Mouse (Mus musculus) heart, embryonic 13.5 days (tissue): Measurements from ENCODE around the gene Gpatch8. TPM values are rescaled to one million over a fixed set of nuclear protein-coding genes. Genes with fewer than 3 reads are reported as not detected.

Experiments
- ATAC-seq: fragments of 200-750 bp; cut with Nextera tagmentation; 2 replicates; pipeline ENCODE4 v1.8.0; 2017; ENCODE audit warnings: moderate TSS enrichment; ENCODE audit not compliant: insufficient number of reproducible peaks, low FRiP score, low TSS enrichment; ENCODE audit errors: extremely low read depth
- H3K27ac ChIP-seq: fragments of 300-500 bp; sonication (generic); replicated peaks from 2 replicates; pipeline ENCODE4 v1.5.1; 2015; ENCODE audit warnings: moderate library complexity, mild to moderate bottlenecking, inconsistent platforms
- H3K27me3 ChIP-seq: fragments of 300-500 bp; sonication (generic); replicated peaks from 2 replicates; pipeline ENCODE4 v1.6.1; 2015; ENCODE audit warnings: mild to moderate bottlenecking, inconsistent platforms
- H3K36me3 ChIP-seq: fragments of 300-500 bp; sonication (generic); 2 replicates; pipeline ENCODE4 v1.6.1; 2015; ENCODE audit warnings: mild to moderate bottlenecking, inconsistent platforms
- H3K4me1 ChIP-seq: fragments of 300-500 bp; sonication (generic); 2 replicates; pipeline ENCODE4 v1.6.1; 2015; ENCODE audit warnings: inconsistent platforms
- H3K4me2 ChIP-seq: fragments of 300-500 bp; sonication (generic); 2 replicates; pipeline ENCODE4 v1.6.1; 2015; ENCODE audit warnings: inconsistent platforms, mild to moderate bottlenecking, moderate library complexity
- H3K4me3 ChIP-seq: fragments of 300-500 bp; sonication (generic); 2 replicates; pipeline ENCODE4 v1.5.1; 2015; ENCODE audit warnings: moderate library complexity, mild to moderate bottlenecking, inconsistent platforms
- H3K9ac ChIP-seq: fragments of 300-500 bp; sonication (generic); 2 replicates; pipeline ENCODE4 v1.6.1; 2015; ENCODE audit warnings: inconsistent platforms, mild to moderate bottlenecking, moderate library complexity
- H3K9me3 ChIP-seq: fragments of 300-500 bp; sonication (generic); 2 replicates; pipeline ENCODE4 v1.6.1; 2016; ENCODE audit warnings: inconsistent platforms
- WGBS: fragments of 180-500 bp; shearing (Covaris S2); methylation state at CpG from one replicate; pipeline ENCODE4 v1.1.7; 2015; ENCODE audit warnings: mixed read lengths; 5-methylcytosine and 5-hydroxymethylcytosine counted together
- polyA plus RNA-seq: library from polyadenylated mRNA; unstranded; fragments of >200 nt; fragmentation: Nextera tagmentation; extraction: Ambion mirVana; gene quantifications from 2 replicates; pipeline ENCODE4 v1.2.1, GENCODE M21; 2015

Gpatch8 gene
- polyA plus RNA-seq, 1 experiment from 2014 or later, result 36.1 TPM

GRCm38 (mm10) chr11:102494063-102494650, 62.0 kb downstream of the Gpatch8 start:
- no peaks in the 10 kb centered on the region for H3K27me3 ChIP-seq
- H3K9ac ChIP-seq, result no peak overlapping the region
- H3K36me3 ChIP-seq, result peaks cover 58% of the 10 kb centered on the region
- peaks cover 29% of the 10 kb centered on the region for H3K4me1 ChIP-seq
- H3K27ac ChIP-seq, result peak overlapping the region; percentile 39; the same call in 1 of the 2 replicates
- 58% methylated on average over 7 of the region's 7 CpGs for WGBS
- H3K4me3 ChIP-seq, result no peak overlapping the region
- ATAC-seq, result no peak
- H3K9me3 ChIP-seq, result no peaks in the 10 kb centered on the region
- no peak overlapping the region for H3K4me2 ChIP-seq

- H3K9ac ChIP-seq, result peak overlapping the region; percentile 47; the same call in 1 of the 2 replicates
- no peaks in the 10 kb centered on the region for H3K9me3 ChIP-seq
- no peaks in the 10 kb centered on the region for H3K27me3 ChIP-seq
- peaks cover 29% of the 10 kb centered on the region for H3K4me1 ChIP-seq
- peaks cover 50% of the 10 kb centered on the region for H3K36me3 ChIP-seq
- no peak overlapping the region for H3K4me3 ChIP-seq
- peak overlapping the region; percentile 68 for H3K27ac ChIP-seq
- peak overlapping the region; percentile 25; the same call in 1 of the 2 replicates for H3K4me2 ChIP-seq
- no peak for ATAC-seq
- WGBS, result 48% methylated on average over 2 of the region's 2 CpGs
Measured at GRCm38 (mm10) chr11:102493241-102493640, 63.0 kb downstream of the Gpatch8 start.

- no peaks in the 10 kb centered on the region for H3K9me3 ChIP-seq
- no peak for ATAC-seq
- H3K27ac ChIP-seq, result no peak overlapping the region
Measured at GRCm38 (mm10) chr11:102487901-102488300, 68.3 kb downstream of the Gpatch8 start.

GRCm38 (mm10) chr11:102486733-102487386, 69.3 kb downstream of the Gpatch8 start:
- no peaks in the 10 kb centered on the region for H3K27me3 ChIP-seq
- H3K4me3 ChIP-seq, result no peak overlapping the region
- H3K9ac ChIP-seq, result no peak overlapping the region
- 65% methylated on average over 11 of the region's 11 CpGs for WGBS
- no peak overlapping the region for H3K27ac ChIP-seq
- H3K4me1 ChIP-seq, result no peaks in the 10 kb centered on the region
- no peak for ATAC-seq
- H3K4me2 ChIP-seq, result no peak overlapping the region
- peaks cover 66% of the 10 kb centered on the region for H3K36me3 ChIP-seq
- H3K9me3 ChIP-seq, result no peaks in the 10 kb centered on the region

More at GRCm38 (mm10) chr11:102487901-102488300, 68.3 kb downstream of the Gpatch8 start:
- Histone ChIP-seq H3K9ac (no peak overlapping the region), H3K4me2 (no peak overlapping the region), H3K4me1 (peaks cover 2% of the 10 kb centered on the region), H3K27me3 (no peaks in the 10 kb centered on the region), H3K4me3 (no peak overlapping the region), H3K36me3 (peaks cover 64% of the 10 kb centered on the region)
- WGBS, result 58% methylated on average over 2 of the region's 2 CpGs

GRCm38 (mm10) chr11:102481779-102482178, 74.4 kb downstream of the Gpatch8 start:
- Histone ChIP-seq H3K36me3 (peaks cover 92% of the 10 kb centered on the region), H3K27ac (no peak overlapping the region), H3K4me2 (no peak overlapping the region), H3K27me3 (no peaks in the 10 kb centered on the region), H3K4me1 (no peaks in the 10 kb centered on the region), H3K9me3 (no peaks in the 10 kb centered on the region), H3K9ac (no peak overlapping the region), H3K4me3 (no peak overlapping the region)
- 89% methylated on average over 10 of the region's 10 CpGs for WGBS
- no peak for ATAC-seq

GRCm38 (mm10) chr11:102480897-102481296, 75.3 kb downstream of the Gpatch8 start:
- H3K4me1 ChIP-seq, result no peaks in the 10 kb centered on the region
- WGBS, result 85% methylated on average over 4 of the region's 4 CpGs
- peaks cover 84% of the 10 kb centered on the region for H3K36me3 ChIP-seq
- no peak overlapping the region for H3K4me2 ChIP-seq
- no peaks in the 10 kb centered on the region for H3K9me3 ChIP-seq
- H3K4me3 ChIP-seq, result no peak overlapping the region
- no peak overlapping the region for H3K27ac ChIP-seq
- no peak overlapping the region for H3K9ac ChIP-seq
- no peaks in the 10 kb centered on the region for H3K27me3 ChIP-seq
- ATAC-seq, result no peak

GRCm38 (mm10) chr11:102480111-102480510, 76.1 kb downstream of the Gpatch8 start:
- no peak overlapping the region for H3K4me3 ChIP-seq
- peaks cover 82% of the 10 kb centered on the region for H3K36me3 ChIP-seq
- 95% methylated on average over 15 of the region's 15 CpGs for WGBS
- ATAC-seq, result no peak
- no peak overlapping the region for H3K9ac ChIP-seq
- no peaks in the 10 kb centered on the region for H3K27me3 ChIP-seq
- H3K4me2 ChIP-seq, result no peak overlapping the region
- no peaks in the 10 kb centered on the region for H3K4me1 ChIP-seq
- H3K9me3 ChIP-seq, result no peaks in the 10 kb centered on the region
- H3K27ac ChIP-seq, result no peak overlapping the region

GRCm38 (mm10) chr11:102479581-102479980, 76.6 kb downstream of the Gpatch8 start:
- Histone ChIP-seq H3K27me3 (no peaks in the 10 kb centered on the region), H3K4me1 (no peaks in the 10 kb centered on the region), H3K27ac (no peak overlapping the region), H3K9me3 (no peaks in the 10 kb centered on the region), H3K9ac (no peak overlapping the region), H3K4me2 (no peak overlapping the region), H3K36me3 (peaks cover 83% of the 10 kb centered on the region), H3K4me3 (no peak overlapping the region)
- WGBS, result 94% methylated on average over 23 of the region's 23 CpGs
- no peak for ATAC-seq

- Histone ChIP-seq H3K9me3 (no peaks in the 10 kb centered on the region), H3K27ac (no peak overlapping the region), H3K4me2 (no peak overlapping the region), H3K36me3 (peaks cover 84% of the 10 kb centered on the region), H3K4me1 (no peaks in the 10 kb centered on the region), H3K4me3 (no peak overlapping the region), H3K27me3 (no peaks in the 10 kb centered on the region), H3K9ac (no peak overlapping the region)
- no peak for ATAC-seq
- 84% methylated on average over 3 of the region's 3 CpGs for WGBS
Measured at GRCm38 (mm10) chr11:102478671-102479070, 77.5 kb downstream of the Gpatch8 start.

- Histone ChIP-seq H3K4me2 (no peak overlapping the region), H3K27me3 (no peaks in the 10 kb centered on the region), H3K36me3 (peaks cover 53% of the 10 kb centered on the region), H3K9ac (no peak overlapping the region), H3K9me3 (no peaks in the 10 kb centered on the region), H3K4me3 (no peak overlapping the region), H3K4me1 (peaks cover 11% of the 10 kb centered on the region), H3K27ac (no peak overlapping the region)
- WGBS, result 89% methylated on average over 3 of the region's 3 CpGs
- ATAC-seq, result no peak
Measured at GRCm38 (mm10) chr11:102475027-102475426, 81.2 kb downstream of the Gpatch8 start.

- peak within 1 kb of the TSS; percentile 16; the same call in 1 of the 2 replicates for H3K4me3 ChIP-seq
- H3K9me3 ChIP-seq, result no peaks in the 10 kb centered on the region
- WGBS, result 32% methylated on average over 11 of the region's 11 CpGs
- H3K27me3 ChIP-seq, result peaks cover 12% of the 10 kb centered on the region
- H3K4me2 ChIP-seq, result peak within 1 kb of the TSS; percentile 85
- peaks cover 55% of the 10 kb centered on the region for H3K4me1 ChIP-seq
- peak within 1 kb of the TSS; percentile 24; the same call in 1 of the 2 replicates for H3K27ac ChIP-seq
- H3K9ac ChIP-seq, result peak within 1 kb of the TSS; percentile 19; the same call in 1 of the 2 replicates
- ATAC-seq, result no peak
- H3K36me3 ChIP-seq, result peaks cover 13% of the 10 kb centered on the region
Measured at GRCm38 (mm10) chr11:102469648-102470357, 86.4 kb downstream of the Gpatch8 start, which contains the start of gene Itga2b. TSS of gene Itga2b (minus strand) at chr11:102470122.
